Mouse (Mus musculus) heart, embryonic 14.5 days (tissue): ENCODE measurements at regions not wholly inside any gene's neighbourhood (a gene's known extent, or its start where the extent isn't known, plus 50 kb on each side); places are given as distances from the start of the nearest gene placed in this dataset.

Experiments used
- ATAC-seq: fragments of 200-750 bp; cut with Nextera tagmentation; 2 replicates; pipeline ENCODE4 v1.8.0; 2017; ENCODE audit warnings: low read depth, moderate TSS enrichment; ENCODE audit not compliant: insufficient number of reproducible peaks, insufficient read depth, low FRiP score
- H3K27ac ChIP-seq, 2 experiments: fragments of 200-500 bp in 1 of 2; fragments of 300-500 bp in 1 of 2; sonication (generic) in 1 of 2; replicated peaks in 1 of 2; 2 replicates each; pipeline ENCODE4 v1.5.1; 2012 to 2014; ENCODE audit warnings: low read depth in 2 of 2, low read length in 2 of 2, control low read depth in 1 of 2, mild to moderate bottlenecking in 1 of 2, mixed read lengths in 1 of 2; ENCODE audit not compliant: control insufficient read depth in 1 of 2, insufficient read depth in 1 of 2
- H3K27me3 ChIP-seq: fragments of 300-500 bp; sonication (generic); 2 replicates; pipeline ENCODE4 v1.6.1; 2014; ENCODE audit warnings: mild to moderate bottlenecking, low read length, control low read depth; ENCODE audit not compliant: control insufficient read depth, insufficient read depth
- H3K36me3 ChIP-seq: fragments of 300-500 bp; sonication (generic); 2 replicates; pipeline ENCODE4 v1.6.1; 2014; ENCODE audit warnings: mild to moderate bottlenecking, control low read depth, low read length, mixed read lengths; ENCODE audit not compliant: control insufficient read depth, insufficient read depth
- H3K4me1 ChIP-seq, 2 experiments: fragments of 200-500 bp in 1 of 2; fragments of 300-500 bp in 1 of 2; sonication (generic) in 1 of 2; 2 replicates each; pipeline ENCODE4 v1.6.1; 2012 to 2014; ENCODE audit warnings: low read length in 2 of 2, control low read depth in 1 of 2, mixed read lengths in 1 of 2; ENCODE audit not compliant: control insufficient read depth in 2 of 2, insufficient read depth in 2 of 2
- H3K4me2 ChIP-seq: fragments of 300-500 bp; sonication (generic); 2 replicates; pipeline ENCODE4 v1.6.1; 2014; ENCODE audit warnings: mild to moderate bottlenecking, low read length
- H3K4me3 ChIP-seq, 2 experiments: fragments of 200-500 bp in 1 of 2; fragments of 300-500 bp in 1 of 2; sonication (generic) in 1 of 2; 2 replicates each; pipeline ENCODE4 v1.5.1; 2012 to 2014; ENCODE audit warnings: low read length in 2 of 2, mild to moderate bottlenecking in 2 of 2, control low read depth in 1 of 2, low read depth in 1 of 2, moderate library complexity in 1 of 2; ENCODE audit not compliant: control insufficient read depth in 1 of 2, insufficient read depth in 1 of 2
- H3K9ac ChIP-seq: fragments of 300-500 bp; sonication (generic); 2 replicates; pipeline ENCODE4 v1.6.1; 2014; ENCODE audit warnings: mild to moderate bottlenecking, low read length
- H3K9me3 ChIP-seq: fragments of 300-500 bp; sonication (generic); 2 replicates; pipeline ENCODE4 v1.6.1; 2016; ENCODE audit warnings: low read length, control low read depth; ENCODE audit not compliant: control insufficient read depth
- WGBS: fragments of 180-500 bp; shearing (Covaris S2); extraction: QIAGEN DNeasy Blood & Tissue Kit; methylation state at CpG from one replicate; pipeline ENCODE4 v1.1.7; 2014; 5-methylcytosine and 5-hydroxymethylcytosine counted together

DNA sequence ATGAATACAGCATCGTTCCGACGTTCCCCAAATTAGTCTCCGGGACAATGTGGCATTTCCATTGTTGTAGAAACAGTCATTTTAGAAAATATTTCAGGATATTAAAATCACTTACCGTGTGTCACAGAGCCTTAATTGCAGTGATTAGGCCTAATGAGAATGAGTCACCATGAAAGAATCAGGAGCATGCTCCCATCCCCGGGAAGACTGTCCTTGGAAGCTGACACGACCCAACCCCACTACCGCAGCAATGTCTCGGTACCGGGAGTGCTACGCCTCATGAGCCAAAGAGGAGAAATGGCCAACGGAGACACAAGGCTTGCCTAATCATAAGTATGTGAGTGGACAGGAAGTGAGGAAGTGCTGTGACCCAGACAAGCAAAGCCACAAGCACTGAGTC lies 110.2 kb upstream of the Fam19a5 start:
- WGBS = 86% methylated on average over 12 of the region's 12 CpGs
- ATAC-seq = no peak
- H3K27me3 ChIP-seq = no peaks in the 10 kb centered on the region
- H3K9me3 ChIP-seq = 0 out of 2 replicates have a peak, but pooled peaks cover 5% of the 10 kb centered on the region
- no peaks in the 10 kb centered on the region for H3K4me1 ChIP-seq
- no peaks in the 10 kb centered on the region for H3K36me3 ChIP-seq
- no peak overlapping the region for H3K27ac ChIP-seq
- H3K4me3 ChIP-seq = no peak overlapping the region
- H3K4me2 ChIP-seq = no peak overlapping the region
- no peak overlapping the region for H3K9ac ChIP-seq

DNA sequence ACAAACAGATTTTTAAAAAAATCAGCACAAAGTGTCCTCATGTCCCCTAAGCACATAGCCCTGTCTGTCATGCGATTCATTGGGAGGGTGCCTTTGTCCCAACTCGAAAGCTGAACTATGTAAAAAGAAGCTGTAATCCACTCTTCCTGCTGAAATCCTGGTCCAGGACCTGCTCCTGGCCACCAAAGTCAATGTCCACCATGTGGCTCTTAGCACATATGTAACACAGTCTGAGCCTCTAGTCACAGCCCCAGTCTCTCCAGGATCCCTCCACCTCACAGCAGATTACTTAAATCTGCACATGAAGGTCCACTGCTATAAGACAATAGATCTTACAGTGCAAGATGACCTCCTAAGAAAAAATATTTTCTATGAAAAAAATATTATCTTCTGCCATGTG lies 108.5 kb upstream of the Fam19a5 start:
- H3K27ac ChIP-seq = no peak overlapping the region
- H3K4me1 ChIP-seq = no peaks in the 10 kb centered on the region
- H3K4me2 ChIP-seq = no peak overlapping the region
- no peaks in the 10 kb centered on the region for H3K36me3 ChIP-seq
- H3K27me3 ChIP-seq = no peaks in the 10 kb centered on the region
- H3K9ac ChIP-seq = no peak overlapping the region
- no peak for ATAC-seq
- no peak overlapping the region for H3K4me3 ChIP-seq
- 65% methylated on average over 2 of the region's 2 CpGs for WGBS
- peaks cover 9% of the 10 kb centered on the region; the same call in 1 of the 2 replicates for H3K9me3 ChIP-seq

DNA sequence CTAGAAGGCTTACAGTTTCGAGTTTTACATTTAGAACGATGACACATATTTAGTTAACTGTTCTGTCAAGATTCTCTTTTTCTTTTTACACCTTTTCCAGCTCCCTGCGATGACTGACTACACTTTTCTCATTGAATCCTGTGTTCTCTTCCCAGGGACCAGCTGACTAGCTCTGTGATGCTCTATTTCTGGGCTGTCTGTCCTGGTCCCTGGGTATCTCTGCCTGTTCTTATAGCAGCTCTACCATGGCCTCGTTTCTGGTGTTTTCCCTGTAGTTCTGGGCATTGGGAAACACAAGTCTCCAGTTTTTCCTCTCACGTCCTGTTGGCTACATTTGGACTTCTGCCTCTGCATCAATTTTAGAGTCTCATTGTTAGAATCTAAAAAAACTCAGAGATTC lies 106.5 kb upstream of the Fam19a5 start:
- H3K36me3 ChIP-seq = no peaks in the 10 kb centered on the region
- ATAC-seq = no peak
- no peak overlapping the region for H3K9ac ChIP-seq
- no peaks in the 10 kb centered on the region for H3K4me1 ChIP-seq
- H3K4me2 ChIP-seq = no peak overlapping the region
- WGBS = 68% methylated on average over 5 of the region's 5 CpGs
- H3K27ac ChIP-seq = no peak overlapping the region
- no peaks in the 10 kb centered on the region for H3K27me3 ChIP-seq
- peaks cover 9% of the 10 kb centered on the region; the same call in 1 of the 2 replicates for H3K9me3 ChIP-seq
- H3K4me3 ChIP-seq = no peak overlapping the region

DNA sequence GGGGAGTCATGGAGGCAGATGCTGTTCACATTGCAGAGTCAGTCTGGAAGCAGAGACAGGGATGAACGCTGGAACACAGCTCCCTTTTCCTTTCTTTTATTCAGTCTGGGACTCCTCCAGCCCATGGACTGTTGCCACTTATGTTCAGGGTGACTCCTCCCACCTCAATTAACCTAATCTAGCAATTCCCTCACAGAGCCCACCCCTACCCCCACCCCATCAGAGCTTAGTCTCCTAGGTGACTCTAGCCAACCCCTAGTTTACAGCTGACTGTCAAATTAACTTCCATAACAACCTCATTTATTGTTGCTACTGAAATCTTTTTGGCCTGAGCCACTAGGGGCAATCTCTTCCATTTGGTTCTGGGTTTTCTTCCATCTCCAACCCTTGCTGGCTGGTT lies 85.2 kb upstream of the Fam19a5 start:
- no peaks in the 10 kb centered on the region for H3K36me3 ChIP-seq
- no peaks in the 10 kb centered on the region for H3K27me3 ChIP-seq
- no peak overlapping the region for H3K4me3 ChIP-seq
- no peak for ATAC-seq
- no peaks in the 10 kb centered on the region for H3K9me3 ChIP-seq
- 47% methylated on average over 1 of the region's 1 CpGs for WGBS
- H3K4me2 ChIP-seq = no peak overlapping the region
- no peak overlapping the region for H3K27ac ChIP-seq
- H3K4me1 ChIP-seq = no peaks in the 10 kb centered on the region
- H3K9ac ChIP-seq = no peak overlapping the region

DNA sequence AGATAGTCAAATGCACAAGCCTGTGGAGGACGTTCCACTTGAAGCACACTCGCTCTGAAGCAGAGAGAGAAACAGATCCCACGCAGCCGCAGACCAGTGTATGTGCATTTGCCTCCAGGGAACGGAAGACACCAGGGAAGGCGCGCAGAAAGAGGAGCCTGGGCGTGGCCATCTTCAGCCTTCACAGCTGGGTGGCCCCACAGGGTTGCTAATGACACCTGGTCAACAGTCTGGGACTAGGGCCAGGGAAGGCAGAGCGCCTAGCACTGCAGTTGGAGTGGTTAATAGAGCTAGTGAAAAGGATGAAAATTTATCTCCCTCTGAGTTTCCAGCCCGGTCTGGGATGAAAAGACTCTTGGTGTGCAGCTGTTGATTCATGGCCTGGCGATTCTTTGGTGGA lies 67.9 kb upstream of the Fam19a5 start:
- H3K9ac ChIP-seq = no peak overlapping the region
- no peak overlapping the region for H3K4me3 ChIP-seq
- no peak overlapping the region for H3K27ac ChIP-seq
- H3K4me2 ChIP-seq = no peak overlapping the region
- WGBS = 34% methylated on average over 11 of the region's 11 CpGs
- no peaks in the 10 kb centered on the region for H3K9me3 ChIP-seq
- ATAC-seq = no peak
- no peaks in the 10 kb centered on the region for H3K36me3 ChIP-seq
- no peaks in the 10 kb centered on the region for H3K27me3 ChIP-seq
- no peaks in the 10 kb centered on the region for H3K4me1 ChIP-seq

DNA sequence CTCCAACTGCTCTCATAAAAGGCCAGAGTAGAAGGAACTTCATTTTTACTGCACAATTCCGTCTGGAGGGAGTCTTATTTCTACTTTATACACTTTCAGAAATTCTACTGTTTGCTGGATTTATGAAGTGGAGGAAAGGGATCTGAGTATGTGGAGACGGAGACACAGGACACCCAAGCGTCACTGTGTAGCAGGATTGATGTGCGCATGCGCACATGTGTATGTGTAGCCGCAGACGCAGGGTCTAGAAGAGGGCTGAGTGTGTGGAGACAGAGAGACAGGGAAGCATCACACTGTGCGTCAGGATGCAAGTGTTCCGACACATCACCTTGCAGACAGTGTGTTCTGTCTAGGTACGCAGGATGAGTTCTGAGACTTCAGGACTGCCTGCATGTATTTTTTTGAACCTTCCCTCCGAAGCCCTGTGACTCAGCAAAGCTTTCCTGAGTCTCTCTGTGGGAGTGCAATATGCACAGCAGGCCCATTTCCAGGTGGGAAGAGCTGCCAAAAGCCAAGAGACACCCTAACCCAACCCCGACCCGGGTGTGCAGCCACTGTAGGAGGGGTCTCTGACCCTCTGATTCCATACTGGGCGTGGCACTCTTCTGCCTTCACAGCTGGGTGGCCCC lies 67.1 kb upstream of the Fam19a5 start:
- H3K4me3 ChIP-seq = no peak overlapping the region
- WGBS = 72% methylated on average over 14 of the region's 14 CpGs
- H3K9me3 ChIP-seq = no peaks in the 10 kb centered on the region
- no peak overlapping the region for H3K27ac ChIP-seq
- H3K4me2 ChIP-seq = no peak overlapping the region
- H3K9ac ChIP-seq = no peak overlapping the region
- H3K36me3 ChIP-seq = no peaks in the 10 kb centered on the region
- no peaks in the 10 kb centered on the region for H3K27me3 ChIP-seq
- H3K4me1 ChIP-seq = no peaks in the 10 kb centered on the region
- no peak for ATAC-seq

DNA sequence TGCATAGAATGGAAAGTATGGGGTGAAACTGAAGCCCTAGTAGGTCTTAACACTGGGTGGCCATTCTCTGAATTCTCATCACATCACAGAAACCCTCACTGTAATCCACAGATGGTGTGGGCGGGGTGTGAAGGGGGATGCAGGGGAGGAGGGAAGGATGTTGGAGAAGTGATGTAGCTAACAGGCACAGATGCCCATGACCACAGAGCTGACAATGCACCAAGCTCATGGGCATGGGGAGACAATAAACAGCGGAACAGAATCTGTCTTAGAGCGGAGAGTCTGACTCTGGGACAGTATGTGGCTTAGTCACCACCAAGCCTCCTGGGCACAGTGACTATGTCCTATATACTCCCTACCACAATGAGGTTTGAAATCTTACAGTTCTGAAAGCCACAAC lies 63.3 kb upstream of the Fam19a5 start:
- no peaks in the 10 kb centered on the region for H3K9me3 ChIP-seq
- H3K27ac ChIP-seq = no peak overlapping the region
- no peak overlapping the region for H3K4me2 ChIP-seq
- no peaks in the 10 kb centered on the region for H3K27me3 ChIP-seq
- WGBS = 76% methylated on average over 3 of the region's 3 CpGs
- H3K9ac ChIP-seq = no peak overlapping the region
- no peaks in the 10 kb centered on the region for H3K36me3 ChIP-seq
- no peaks in the 10 kb centered on the region for H3K4me1 ChIP-seq
- H3K4me3 ChIP-seq = no peak overlapping the region
- no peak for ATAC-seq
